Mouse (Mus musculus) layer of hippocampus, postnatal 10 days (tissue): ENCODE data around the gene Npffr2. TPM values are rescaled to one million over a fixed set of nuclear protein-coding genes. Genes with fewer than 3 reads are reported as not detected.

ENCODE experiments used
- total RNA-seq, 2 experiments: library from RNA; stranded (reverse); gene quantifications; 2 replicates each; pipeline ENCODE4 v1.2.3; 2021

Npffr2 gene
- total RNA-seq, 2 experiments from 2014 or later, result not detected

Other genes starting within 250 kb of the Npffr2 start
- gene Gc, start 69.5 kb upstream of the Npffr2 start, total RNA-seq, result not detected